Mouse (Mus musculus): Measurements from ENCODE around the gene Ctrc. TPM values are rescaled to one million over a fixed set of nuclear protein-coding genes. Genes with fewer than 3 reads are reported as not detected.

Ctrc gene
- polyA plus RNA-seq, 1 experiment from 2014 or later, result not detected

- H3K27me3 ChIP-seq (replicated peaks; ENCODE audit: control insufficient read depth, insufficient read depth, low read length), result no peaks in the 10 kb centered on the region
- H3K4me3 ChIP-seq (ENCODE audit: low read depth, low read length), result no peak overlapping the region
- TF ChIP-seq CTCF (IDR thresholded peaks at IDR 0.05; ENCODE audit: low read depth), result no peak
- no peak for ATAC-seq
- peaks cover 12% of the 10 kb centered on the region; the same call in 1 of the 2 replicates for H3K4me1 ChIP-seq (replicated peaks; ENCODE audit: control insufficient read depth, insufficient read depth, low read length)
- H3K27ac ChIP-seq (ENCODE audit: low read depth, low read length), result no peak overlapping the region
- no peak overlapping the region for H3K4me2 ChIP-seq (replicated peaks; ENCODE audit: low read depth)
- H3K9ac ChIP-seq (ENCODE audit: low read depth, low read length), result no peak overlapping the region
- 94% methylated on average over 8 of the region's 8 CpGs for WGBS
- H3K36me3 ChIP-seq (ENCODE audit: control insufficient read depth, insufficient read depth), result peaks cover 29% of the 10 kb centered on the region
- no peaks in the 10 kb centered on the region for H3K9me3 ChIP-seq (ENCODE audit: control insufficient read depth)
These were observed 18.3 kb upstream of the Ctrc start for GRCm38 (mm10) chr4:141864506-141864905.

- Histone ChIP-seq H3K9ac (ENCODE audit: low read depth, low read length) (no peak overlapping the region), H3K27ac (ENCODE audit: low read depth, low read length) (peak overlapping the region; percentile 55)
These were observed 17.6 kb upstream of the Ctrc start for GRCm38 (mm10) chr4:141863726-141864280.

GRCm38 (mm10) chr4:141862867-141863266 lies 16.7 kb upstream of the Ctrc start:
- no peaks in the 10 kb centered on the region for H3K27me3 ChIP-seq (replicated peaks; ENCODE audit: control insufficient read depth, insufficient read depth, low read length)
- H3K36me3 ChIP-seq (ENCODE audit: control insufficient read depth, insufficient read depth), result peaks cover 28% of the 10 kb centered on the region
- no peak for TF ChIP-seq CTCF (IDR thresholded peaks at IDR 0.05; ENCODE audit: low read depth)
- H3K9me3 ChIP-seq (ENCODE audit: control insufficient read depth), result no peaks in the 10 kb centered on the region
- no peak for ATAC-seq
- H3K4me1 ChIP-seq (replicated peaks; ENCODE audit: control insufficient read depth, insufficient read depth, low read length), result peaks cover 12% of the 10 kb centered on the region; the same call in 1 of the 2 replicates
- H3K27ac ChIP-seq (ENCODE audit: low read depth, low read length), result peak overlapping the region; percentile 55
- WGBS, result 56% methylated on average over 5 of the region's 5 CpGs
- H3K9ac ChIP-seq (ENCODE audit: low read depth, low read length), result no peak overlapping the region
- H3K4me3 ChIP-seq (ENCODE audit: low read depth, low read length), result no peak overlapping the region
- H3K4me2 ChIP-seq (replicated peaks; ENCODE audit: low read depth), result no peak overlapping the region

More at GRCm38 (mm10) chr4:141863726-141864280, 17.6 kb upstream of the Ctrc start:
- no peak for TF ChIP-seq CTCF (IDR thresholded peaks at IDR 0.05; ENCODE audit: low read depth)
- Histone ChIP-seq H3K4me1 (replicated peaks; ENCODE audit: control insufficient read depth, insufficient read depth, low read length) (peaks cover 12% of the 10 kb centered on the region; the same call in 1 of the 2 replicates), H3K4me2 (replicated peaks; ENCODE audit: low read depth) (no peak overlapping the region), H3K36me3 (ENCODE audit: control insufficient read depth, insufficient read depth) (peaks cover 31% of the 10 kb centered on the region), H3K4me3 (ENCODE audit: low read depth, low read length) (no peak overlapping the region), H3K9me3 (ENCODE audit: control insufficient read depth) (no peaks in the 10 kb centered on the region), H3K27me3 (replicated peaks; ENCODE audit: control insufficient read depth, insufficient read depth, low read length) (no peaks in the 10 kb centered on the region)
- WGBS, result 76% methylated on average over 7 of the region's 7 CpGs
- no peak for ATAC-seq

GRCm38 (mm10) chr4:141861591-141862295 lies 15.6 kb upstream of the Ctrc start:
- H3K4me3 ChIP-seq (ENCODE audit: low read depth, low read length), result no peak overlapping the region
- TF ChIP-seq CTCF (IDR thresholded peaks at IDR 0.05; ENCODE audit: low read depth), result no peak
- H3K27ac ChIP-seq (ENCODE audit: low read depth, low read length), result peak overlapping the region; percentile 30
- WGBS, result 64% methylated on average over 17 of the region's 17 CpGs
- no peaks in the 10 kb centered on the region for H3K27me3 ChIP-seq (replicated peaks; ENCODE audit: control insufficient read depth, insufficient read depth, low read length)
- peaks cover 8% of the 10 kb centered on the region; the same call in 1 of the 2 replicates for H3K4me1 ChIP-seq (replicated peaks; ENCODE audit: control insufficient read depth, insufficient read depth, low read length)
- ATAC-seq, result peak; percentile 46
- no peak overlapping the region for H3K4me2 ChIP-seq (replicated peaks; ENCODE audit: low read depth)
- H3K9me3 ChIP-seq (ENCODE audit: control insufficient read depth), result no peaks in the 10 kb centered on the region
- peaks cover 28% of the 10 kb centered on the region for H3K36me3 ChIP-seq (ENCODE audit: control insufficient read depth, insufficient read depth)
- no peak overlapping the region for H3K9ac ChIP-seq (ENCODE audit: low read depth, low read length)

- Histone ChIP-seq H3K9me3 (ENCODE audit: control insufficient read depth) (no peaks in the 10 kb centered on the region), H3K4me1 (replicated peaks; ENCODE audit: control insufficient read depth, insufficient read depth, low read length) (peaks cover 4% of the 10 kb centered on the region; the same call in 1 of the 2 replicates), H3K9ac (ENCODE audit: low read depth, low read length) (no peak overlapping the region), H3K4me2 (replicated peaks; ENCODE audit: low read depth) (peak overlapping the region; percentile 25; the same call in 1 of the 2 replicates), H3K36me3 (ENCODE audit: control insufficient read depth, insufficient read depth) (peaks cover 28% of the 10 kb centered on the region), H3K4me3 (ENCODE audit: low read depth, low read length) (no peak overlapping the region), H3K27me3 (replicated peaks; ENCODE audit: control insufficient read depth, insufficient read depth, low read length) (no peaks in the 10 kb centered on the region), H3K27ac (ENCODE audit: low read depth, low read length) (peak overlapping the region; percentile 30; the same call in 1 of the 2 replicates)
- 44% methylated on average over 19 of the region's 19 CpGs for WGBS
- no peak for TF ChIP-seq CTCF (IDR thresholded peaks at IDR 0.05; ENCODE audit: low read depth)
- ATAC-seq, result peak; percentile 51
These were observed 14.2 kb upstream of the Ctrc start for GRCm38 (mm10) chr4:141860246-141860841.

GRCm38 (mm10) chr4:141859351-141859750 lies 13.2 kb upstream of the Ctrc start:
- no peak overlapping the region for H3K27ac ChIP-seq (ENCODE audit: low read depth, low read length)
- WGBS, result 92% methylated on average over 14 of the region's 14 CpGs
- no peak for ATAC-seq
- H3K4me3 ChIP-seq (ENCODE audit: low read depth, low read length), result no peak overlapping the region
- no peaks in the 10 kb centered on the region for H3K27me3 ChIP-seq (replicated peaks; ENCODE audit: control insufficient read depth, insufficient read depth, low read length)
- H3K9me3 ChIP-seq (ENCODE audit: control insufficient read depth), result no peaks in the 10 kb centered on the region
- no peak overlapping the region for H3K4me2 ChIP-seq (replicated peaks; ENCODE audit: low read depth)
- peaks cover 28% of the 10 kb centered on the region for H3K36me3 ChIP-seq (ENCODE audit: control insufficient read depth, insufficient read depth)
- no peak for TF ChIP-seq CTCF (IDR thresholded peaks at IDR 0.05; ENCODE audit: low read depth)
- no peak overlapping the region for H3K9ac ChIP-seq (ENCODE audit: low read depth, low read length)
- no peaks in the 10 kb centered on the region for H3K4me1 ChIP-seq (replicated peaks; ENCODE audit: control insufficient read depth, insufficient read depth, low read length)
